Mouse (Mus musculus): ENCODE data around the gene Uhmk1.
"Not testable (repeated sequence)": the region's sequence is repeated elsewhere in the genome, so short reads cannot be mapped to it uniquely, and the experiment has no call there.

The Uhmk1 gene

DNA sequence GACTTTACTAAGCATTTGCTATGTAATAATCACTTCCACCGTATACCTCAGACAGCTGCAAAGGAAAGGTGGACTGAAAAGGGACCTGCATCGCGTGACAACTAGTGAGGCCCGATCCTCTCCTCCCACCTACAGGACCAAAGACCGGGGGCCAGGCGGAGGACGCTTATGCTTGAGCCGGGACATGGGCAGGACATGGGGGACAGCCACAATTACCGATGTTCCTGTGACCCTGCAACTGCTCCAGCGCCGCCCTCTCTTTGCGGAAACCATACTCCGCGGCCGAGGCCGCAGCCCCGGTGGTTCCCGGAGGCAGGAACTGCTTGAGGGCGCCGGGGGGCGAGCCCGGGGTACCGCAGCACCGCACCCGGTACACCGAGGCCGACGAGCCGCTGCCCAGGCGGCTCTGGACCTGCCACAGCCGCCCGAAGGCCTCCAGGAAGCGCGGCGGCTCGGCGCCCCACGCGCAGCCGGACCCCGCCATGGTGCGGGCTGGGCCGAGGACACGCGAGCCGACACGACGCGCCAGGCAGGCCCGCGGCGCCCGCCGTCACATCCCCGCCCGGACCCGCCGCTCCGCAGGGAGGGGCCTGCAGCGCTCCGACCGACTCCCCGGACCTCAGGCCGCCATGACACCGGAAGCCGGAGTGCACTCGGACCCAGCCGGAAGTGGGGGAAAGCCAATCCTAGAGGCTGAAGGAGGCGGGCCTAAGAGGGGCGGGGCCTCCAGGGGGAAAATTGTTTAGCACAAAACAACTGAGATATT lies at the start of gene Uhmk1:
Uhmk1 (minus strand) TSS at position 641 of the 766 bp plus-strand sequence.
- peak; percentile 93 to 96 for DNase-seq

GRCm38 (mm10) chr1:170255560-170255910 lies 40.3 kb upstream of the Uhmk1 start:
- DNase-seq, result peak; percentile 86 to 93

DNA sequence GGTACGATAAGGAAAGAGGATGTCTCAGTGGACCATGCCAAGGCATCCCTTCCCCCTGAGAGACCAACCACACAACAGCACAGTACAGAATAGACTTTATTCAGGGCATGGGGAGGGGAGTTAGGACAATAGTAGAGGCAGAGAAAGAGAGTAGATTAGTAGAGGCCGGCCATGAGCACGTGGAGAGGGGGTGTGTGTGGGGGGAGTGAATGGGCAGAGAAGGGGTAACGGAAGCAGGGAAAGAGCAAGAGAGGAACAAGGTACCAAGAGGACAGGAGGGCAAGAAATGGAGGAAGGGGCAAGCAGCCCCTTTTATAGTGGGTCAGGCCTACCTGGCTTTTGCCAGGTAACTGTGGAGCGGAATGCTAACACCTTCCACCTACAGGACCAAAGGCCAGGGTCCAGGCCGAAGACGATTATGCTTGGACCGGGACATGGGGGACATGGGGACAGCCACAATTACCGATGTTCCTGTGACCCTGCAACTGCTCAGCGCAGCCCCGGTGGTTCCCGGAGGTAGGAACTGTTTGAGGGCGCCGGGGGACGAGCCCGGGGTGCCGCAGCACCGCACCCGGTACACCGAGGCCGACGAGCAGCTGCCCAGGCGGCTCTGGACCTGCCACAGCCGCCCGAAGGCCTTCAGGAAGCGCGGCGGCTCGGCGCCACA lies 39.8 kb upstream of the Uhmk1 start:
- DNase-seq, result no peak

GRCm38 (mm10) chr1:170245016-170245415 lies 29.8 kb upstream of the Uhmk1 start:
- DNase-seq, result no peak

DNA sequence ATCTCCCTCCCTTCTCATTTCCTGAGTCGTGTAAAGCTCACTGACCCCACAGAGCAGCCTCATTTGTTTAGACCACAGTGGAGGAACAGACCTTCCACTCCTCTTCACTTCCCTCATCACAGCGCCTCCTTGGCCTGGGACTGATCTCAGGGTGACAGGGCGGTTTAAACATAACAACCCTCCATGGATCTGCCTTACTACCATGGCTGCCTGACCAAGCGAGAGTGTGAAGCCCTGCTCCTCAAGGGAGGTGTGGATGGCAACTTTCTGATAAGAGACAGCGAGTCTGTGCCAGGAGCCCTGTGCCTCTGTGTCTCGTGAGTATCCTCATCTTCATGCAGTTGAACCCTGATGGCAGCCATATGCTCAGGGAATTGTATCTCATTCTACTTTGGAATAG lies 17.5 kb upstream of the Uhmk1 start, which contains the start of gene Sh2d1b2:
Sh2d1b2 (plus strand) TSS at position 62 of the 400 bp plus-strand sequence.
- DNase-seq, result not testable (repeated sequence)

DNA sequence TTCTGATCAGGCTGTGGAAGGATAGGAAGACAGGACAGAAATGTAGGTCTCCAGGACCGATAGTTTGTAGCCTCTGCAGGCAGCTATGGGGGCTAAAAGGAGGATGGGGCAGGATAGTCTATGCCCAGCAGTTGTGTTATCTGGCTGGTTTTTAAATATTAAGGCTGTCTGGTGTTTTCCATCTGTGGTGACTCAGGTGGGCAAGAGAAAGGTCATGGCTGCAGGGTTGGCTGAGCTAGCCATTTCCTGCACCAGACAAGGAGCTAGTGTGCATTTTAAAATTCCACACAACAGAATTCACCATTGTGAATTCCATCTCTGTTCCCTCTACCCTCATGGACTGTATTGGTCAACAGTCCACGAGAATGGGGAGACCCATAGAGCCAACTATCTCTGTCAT lies 8.1 kb upstream of the Uhmk1 start:
- DNase-seq, result no peak

GRCm38 (mm10) chr1:170220351-170220750 lies 5.2 kb upstream of the Uhmk1 start:
- no peak for DNase-seq

- peak in 1 of 2 experiments; percentile 18 for DNase-seq
These were observed 3.1 kb upstream of the Uhmk1 start for GRCm38 (mm10) chr1:170218091-170218884.

DNA sequence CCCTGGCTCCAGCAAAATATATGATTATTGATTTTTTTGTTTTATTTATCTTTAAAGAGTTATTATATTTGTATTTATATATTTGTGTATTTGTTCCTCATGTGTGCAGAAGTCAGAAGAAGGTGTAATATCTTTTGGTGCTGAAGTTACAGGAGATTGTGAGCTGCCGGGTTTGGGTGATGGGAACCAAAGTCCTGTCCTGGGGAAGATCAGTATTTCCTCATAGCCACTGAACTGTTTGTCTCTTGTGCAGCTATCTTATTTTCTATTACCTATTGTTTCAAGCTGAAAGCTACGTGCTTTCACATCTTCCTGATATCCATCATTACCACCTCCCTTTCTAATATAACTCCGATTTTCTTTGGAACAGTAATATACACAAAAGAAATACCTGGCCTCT lies 393 bp upstream of the Uhmk1 start:
- DNase-seq, result no peak

GRCm38 (mm10) chr1:170214383-170214756 lies 827 bp downstream of the Uhmk1 start:
- DNase-seq, result no peak

DNA sequence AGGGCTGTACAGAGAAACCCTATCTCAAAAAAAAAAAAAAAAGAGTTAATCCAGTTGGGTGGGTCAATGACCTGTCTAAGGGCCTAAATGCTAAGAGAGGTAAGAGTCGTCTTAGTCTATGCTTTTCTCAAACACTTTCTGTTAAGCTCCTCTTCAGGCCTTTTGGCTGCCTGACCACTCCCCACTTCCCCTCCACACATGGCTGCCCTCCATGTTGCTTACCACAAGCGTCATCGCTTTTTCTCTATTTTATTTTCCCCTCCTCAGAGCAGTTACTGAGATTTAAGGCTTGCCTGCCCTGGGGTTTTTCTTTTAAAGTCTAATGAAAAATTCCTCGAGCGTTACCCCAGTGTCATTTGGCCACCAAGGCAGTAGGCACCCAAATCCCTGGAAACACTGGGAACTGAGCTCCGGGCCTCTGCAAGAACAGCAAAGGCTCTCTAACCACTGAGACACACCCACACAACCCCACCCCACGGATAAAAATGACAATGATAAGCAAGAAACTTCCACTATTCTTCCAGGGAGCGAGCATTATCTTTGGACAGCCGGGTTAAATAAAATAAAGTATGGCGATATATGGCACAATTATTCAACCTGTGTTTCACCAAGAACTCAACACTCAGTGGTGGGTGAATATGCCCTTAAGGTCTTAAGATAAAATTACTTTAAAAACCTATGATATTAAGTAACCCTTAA lies 1.9 kb downstream of the Uhmk1 start:
- no peak for DNase-seq

DNA sequence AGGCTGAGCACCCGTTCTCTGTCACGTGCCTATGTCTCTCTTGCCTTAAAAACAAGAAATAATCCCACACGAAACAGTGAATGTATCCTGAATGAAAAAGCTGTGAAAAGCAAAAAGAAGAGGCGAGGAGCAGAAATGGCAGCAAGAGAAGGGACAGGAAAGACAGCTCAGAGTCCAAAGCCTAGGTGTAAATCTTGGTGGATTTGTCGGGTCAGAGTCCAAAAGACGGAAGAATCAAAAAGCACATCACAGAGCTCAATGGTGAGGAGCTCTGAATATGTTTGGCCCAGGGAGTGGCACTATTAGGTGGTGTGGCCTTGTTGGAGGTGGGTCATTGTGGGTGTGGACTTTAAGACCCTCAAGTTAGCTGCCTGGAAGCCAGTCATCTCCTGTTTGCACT lies 8.8 kb downstream of the Uhmk1 start:
- DNase-seq, result no peak

- DNase-seq, result peak in 1 of 2 experiments; percentile 57
These were observed 14.8 kb downstream of the Uhmk1 start for GRCm38 (mm10) chr1:170200379-170200778.

DNA sequence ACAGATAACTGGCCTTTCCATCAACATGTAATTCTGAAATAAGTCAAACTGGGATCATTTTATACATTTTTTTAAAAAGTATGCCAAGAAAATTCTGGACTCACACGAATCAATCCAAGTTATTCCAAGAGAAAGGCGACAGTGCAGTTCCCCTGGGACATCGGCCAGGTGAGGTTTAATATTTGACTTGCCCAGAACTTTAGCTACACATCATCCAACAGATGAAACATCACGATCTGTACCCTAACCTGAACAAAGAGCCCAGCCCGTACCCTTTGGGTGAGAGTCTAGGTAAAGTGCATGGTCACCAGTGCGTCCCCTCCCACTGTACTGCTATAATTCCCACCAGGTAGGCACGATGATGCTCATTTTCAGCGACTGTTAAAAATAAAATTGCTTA lies 19.0 kb downstream of the Uhmk1 start:
- DNase-seq, result peak; percentile 69 to 76

DNA sequence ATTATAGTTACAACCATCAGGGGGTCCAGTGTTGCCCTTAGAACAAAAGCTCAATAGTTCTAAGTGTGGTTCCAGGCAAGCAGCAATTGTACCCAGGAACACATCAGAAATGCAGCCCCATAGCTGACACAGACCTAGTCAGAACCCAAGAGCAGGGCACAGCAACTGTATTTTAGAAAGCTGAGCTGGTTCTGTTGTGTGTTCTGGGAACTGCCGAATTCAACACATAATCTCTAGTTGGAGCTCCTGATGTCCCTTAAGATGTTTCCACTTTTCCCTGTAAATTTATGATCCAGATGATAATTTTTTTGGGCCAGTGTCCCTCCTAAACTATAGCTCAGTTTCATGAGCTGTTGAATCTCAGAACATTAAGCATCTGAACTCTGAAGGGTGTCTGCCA lies 23.3 kb downstream of the Uhmk1 start:
- no peak for DNase-seq

GRCm38 (mm10) chr1:170190225-170190624 lies 25.0 kb downstream of the Uhmk1 start:
- DNase-seq, result no peak

- peak in 1 of 2 experiments; percentile 49 for DNase-seq
These were observed 26.6 kb downstream of the Uhmk1 start for GRCm38 (mm10) chr1:170188601-170189000.

GRCm38 (mm10) chr1:170186531-170186930 lies 28.7 kb downstream of the Uhmk1 start:
- no peak for DNase-seq

DNA sequence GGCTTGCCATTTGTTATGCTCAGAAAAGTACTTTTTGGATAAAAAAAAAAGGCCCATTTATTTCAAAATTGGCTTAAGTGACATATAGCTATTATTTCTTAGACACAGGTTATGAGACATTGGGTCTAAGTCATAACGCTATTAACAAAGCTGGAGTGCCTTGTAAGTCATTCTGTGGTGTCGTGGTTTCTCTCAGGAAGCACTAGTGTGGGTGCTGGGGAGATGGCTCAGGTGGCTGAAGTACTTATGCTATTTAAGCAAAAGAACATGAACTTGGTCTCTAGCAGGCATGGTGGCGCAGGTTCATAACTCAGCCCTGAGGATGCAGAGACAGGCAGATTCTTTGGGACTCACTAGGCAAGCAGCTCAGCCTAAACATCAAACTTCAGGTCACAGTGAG lies 30.1 kb downstream of the Uhmk1 start:
- no peak for DNase-seq

DNA sequence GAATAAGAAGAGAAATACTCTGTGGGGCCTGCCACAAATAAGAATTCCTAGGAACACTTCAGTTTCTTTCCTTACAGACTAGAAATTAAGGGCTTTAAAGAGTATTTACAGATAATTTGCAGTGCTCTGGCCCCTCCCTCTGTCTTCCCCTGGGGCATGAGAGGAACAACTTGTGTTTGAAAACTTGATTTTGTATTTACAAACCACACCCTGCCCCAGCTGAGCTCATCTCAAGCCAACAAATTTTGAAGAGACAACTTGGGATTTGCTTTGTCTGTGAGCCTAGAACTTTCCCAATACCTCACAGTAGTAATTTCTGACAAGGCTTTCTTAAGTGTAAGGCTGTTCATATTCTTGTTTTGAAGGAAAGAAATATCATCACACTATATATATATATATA lies 32.5 kb downstream of the Uhmk1 start:
- DNase-seq, result no peak

- DNase-seq, result no peak
These were observed 38.4 kb downstream of the Uhmk1 start for GRCm38 (mm10) chr1:170176661-170177239.

DNA sequence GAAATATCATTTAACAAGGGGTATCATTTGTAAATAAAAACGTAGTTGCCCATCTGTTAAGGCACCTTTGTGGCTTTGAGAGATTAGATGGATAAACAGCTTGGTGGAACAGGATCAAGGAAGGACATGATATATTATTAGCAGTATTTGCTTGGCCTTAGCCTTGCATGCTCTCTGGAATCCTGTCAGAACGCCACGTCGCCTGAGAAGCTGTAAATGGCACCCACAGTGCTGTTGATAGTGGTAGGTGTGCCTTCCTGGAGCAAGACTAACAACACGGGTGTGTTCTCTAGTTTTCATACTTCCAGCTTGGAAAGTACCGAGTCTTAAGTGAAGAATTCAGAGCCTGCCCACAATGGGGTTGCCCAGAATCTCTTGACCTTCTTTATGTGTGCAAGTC lies 39.3 kb downstream of the Uhmk1 start:
- no peak for DNase-seq

Data from kidney, postnatal 25 days (tissue).